Mouse (Mus musculus): ENCODE results near the gene Pik3r4.
"Not testable (repeated sequence)": the region's sequence is repeated elsewhere in the genome, so short reads cannot be mapped to it uniquely, and the experiment has no call there.

The Pik3r4 gene

GRCm38 (mm10) chr9:105642460-105643371 is at the start of gene Pik3r4:
Gene Pik3r4, plus strand, starts transcription at chr9:105642978.
- in situ Hi-C loops (cut with MseI, MboI) = no loop called here

GRCm38 (mm10) chr9:105598906-105599305 is 43.9 kb upstream of the Pik3r4 start:
- in situ Hi-C loops (cut with MseI, MboI) = no loop called here

GRCm38 (mm10) chr9:105611980-105612771 is 30.6 kb upstream of the Pik3r4 start:
- in situ Hi-C loops (cut with MseI, MboI) = loop anchor here in 1 of 2 experiments (10.0 kb wide), 1 partner anchor 117 kb away; no protein-coding TSS in a partner anchor

GRCm38 (mm10) chr9:105612919-105613318 is 29.9 kb upstream of the Pik3r4 start:
- in situ Hi-C loops (cut with MseI, MboI) = loop anchor here in 1 of 2 experiments (10.0 kb wide), 1 partner anchor 118 kb away; no protein-coding TSS in a partner anchor

GRCm38 (mm10) chr9:105615952-105616351 is 26.8 kb upstream of the Pik3r4 start:
- in situ Hi-C loops (cut with MseI, MboI) = loop anchor here (5.0 to 10.0 kb wide), 2 partner anchors 119 to 121 kb away; no protein-coding TSS in a partner anchor

GRCm38 (mm10) chr9:105617274-105617673 is 25.5 kb upstream of the Pik3r4 start:
- in situ Hi-C loops (cut with MseI, MboI) = loop anchor here (5.0 to 10.0 kb wide), 2 partner anchors 120 to 122 kb away; no protein-coding TSS in a partner anchor

GRCm38 (mm10) chr9:105633961-105634360 is 8.8 kb upstream of the Pik3r4 start:
- in situ Hi-C loops (cut with MseI, MboI) = no loop called here

GRCm38 (mm10) chr9:105641377-105641776 is 1.4 kb upstream of the Pik3r4 start:
- in situ Hi-C loops (cut with MseI, MboI) = not testable (repeated sequence)

- in situ Hi-C loops (cut with MseI, MboI) = no loop called here
Measured at GRCm38 (mm10) chr9:105656189-105656588, 13.4 kb downstream of the Pik3r4 start.

GRCm38 (mm10) chr9:105658216-105658615 is 15.4 kb downstream of the Pik3r4 start:
- in situ Hi-C loops (cut with MseI, MboI) = no loop called here

- in situ Hi-C loops (cut with MseI, MboI) = no loop called here
Measured at GRCm38 (mm10) chr9:105659877-105660276, 17.1 kb downstream of the Pik3r4 start.

GRCm38 (mm10) chr9:105665269-105665668 is 22.5 kb downstream of the Pik3r4 start:
- in situ Hi-C loops (cut with MseI, MboI) = no loop called here

GRCm38 (mm10) chr9:105670916-105671315 is 28.1 kb downstream of the Pik3r4 start:
- in situ Hi-C loops (cut with MseI, MboI) = no loop called here

- in situ Hi-C loops (cut with MseI, MboI) = no loop called here
Measured at GRCm38 (mm10) chr9:105672032-105672431, 29.3 kb downstream of the Pik3r4 start.

- in situ Hi-C loops (cut with MseI, MboI) = loop anchor here in 1 of 2 experiments (25.0 kb wide), 1 partner anchor 436 kb away; no protein-coding TSS in a partner anchor
Measured at GRCm38 (mm10) chr9:105675941-105676340, 33.2 kb downstream of the Pik3r4 start.

- in situ Hi-C loops (cut with MseI, MboI) = loop anchor here in 1 of 2 experiments (25.0 kb wide), 1 partner anchor 431 kb away; no protein-coding TSS in a partner anchor
Measured at GRCm38 (mm10) chr9:105681386-105681785, 38.6 kb downstream of the Pik3r4 start.

- in situ Hi-C loops (cut with MseI, MboI) = loop anchor here in 1 of 2 experiments (25.0 kb wide), 1 partner anchor 428 kb away; no protein-coding TSS in a partner anchor
Measured at GRCm38 (mm10) chr9:105684549-105685165, 41.9 kb downstream of the Pik3r4 start.

- in situ Hi-C loops (cut with MseI, MboI) = loop anchor here in 1 of 2 experiments (25.0 kb wide), 1 partner anchor 423 kb away; no protein-coding TSS in a partner anchor
Measured at GRCm38 (mm10) chr9:105689485-105689884, 46.7 kb downstream of the Pik3r4 start.

- in situ Hi-C loops (cut with MseI, MboI) = loop anchor here (5.0 to 25.0 kb wide), 2 partner anchors 165 to 420 kb away; no protein-coding TSS in a partner anchor
Measured at GRCm38 (mm10) chr9:105692472-105692871, 49.7 kb downstream of the Pik3r4 start.

- in situ Hi-C loops (cut with MseI, MboI) = loop anchor here (5.0 to 25.0 kb wide), 2 partner anchors 164 to 419 kb away; no protein-coding TSS in a partner anchor
Measured at GRCm38 (mm10) chr9:105693056-105693455, 50.3 kb downstream of the Pik3r4 start.

- in situ Hi-C loops (cut with MseI, MboI) = loop anchor here (5.0 to 25.0 kb wide), 2 partner anchors 163 to 418 kb away; no protein-coding TSS in a partner anchor
Measured at GRCm38 (mm10) chr9:105693854-105694253, 51.1 kb downstream of the Pik3r4 start.
